Mouse (Mus musculus) liver (tissue): ENCODE measurements around the gene Ogfr.

Experiments used
- DNase-seq: peaks from one replicate; pipeline ENCODE4 v3.0.0-alpha.2; 2020; ENCODE audit warnings: mixed read lengths

The Ogfr gene

DNA sequence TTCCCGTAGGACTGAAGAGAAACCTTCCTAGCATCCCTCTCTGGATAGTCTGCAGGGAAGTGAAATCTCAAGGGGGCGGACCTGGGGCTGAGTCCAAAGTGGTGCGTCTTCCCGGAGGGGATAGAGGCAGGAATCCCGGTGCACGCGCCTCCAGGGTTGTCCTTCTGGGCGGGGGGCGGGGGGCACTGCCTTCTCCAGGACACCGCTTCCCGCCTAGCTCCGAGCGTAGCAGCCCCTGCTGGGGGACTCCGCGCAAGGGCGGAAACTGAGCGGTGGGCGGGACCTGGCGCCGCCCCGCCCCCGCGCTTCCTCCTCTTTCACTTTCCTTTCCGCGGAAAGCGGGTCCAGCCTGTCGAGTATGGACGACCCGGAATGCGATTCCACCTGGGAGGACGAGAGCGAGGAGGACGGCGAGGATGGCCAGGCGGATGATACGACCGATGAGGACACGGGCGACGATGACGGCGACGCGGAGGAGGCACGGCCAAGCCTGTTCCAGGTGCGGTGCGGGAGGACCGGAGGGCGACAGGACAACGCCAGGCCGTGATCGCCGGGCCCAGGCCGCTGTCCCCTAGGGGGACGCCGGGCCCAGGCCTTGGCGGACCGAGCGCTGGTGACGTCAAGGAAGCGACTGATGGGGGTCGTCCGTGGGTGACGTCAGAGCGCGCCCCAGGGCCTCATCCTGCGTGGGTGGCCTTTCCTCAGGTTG lies at the start of gene Ogfr:
Gene Ogfr (plus strand): TSS at position 123 of the 709 bp plus-strand sequence.
- peak; percentile 86 for DNase-seq

DNA sequence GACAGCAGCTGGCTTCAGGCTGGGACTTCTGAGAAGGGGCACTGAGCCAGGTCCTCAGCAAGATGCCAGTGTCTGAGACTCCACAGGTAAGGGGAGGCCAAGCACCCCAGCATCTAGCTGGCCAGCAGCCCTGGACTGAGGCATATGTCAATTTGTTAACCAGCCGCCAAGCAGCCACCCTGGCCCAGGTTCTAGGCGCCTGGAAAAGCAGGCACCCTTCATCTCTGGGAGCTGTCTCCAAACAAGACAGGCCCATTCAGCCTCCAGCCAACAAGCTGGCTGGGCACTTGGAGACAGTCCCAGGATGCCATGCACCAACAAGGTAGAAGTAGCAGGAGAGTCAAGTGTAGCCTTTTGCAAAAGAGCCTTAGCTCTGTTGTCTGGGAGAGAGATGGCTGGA lies 45.4 kb upstream of the Ogfr start:
- no peak for DNase-seq

DNA sequence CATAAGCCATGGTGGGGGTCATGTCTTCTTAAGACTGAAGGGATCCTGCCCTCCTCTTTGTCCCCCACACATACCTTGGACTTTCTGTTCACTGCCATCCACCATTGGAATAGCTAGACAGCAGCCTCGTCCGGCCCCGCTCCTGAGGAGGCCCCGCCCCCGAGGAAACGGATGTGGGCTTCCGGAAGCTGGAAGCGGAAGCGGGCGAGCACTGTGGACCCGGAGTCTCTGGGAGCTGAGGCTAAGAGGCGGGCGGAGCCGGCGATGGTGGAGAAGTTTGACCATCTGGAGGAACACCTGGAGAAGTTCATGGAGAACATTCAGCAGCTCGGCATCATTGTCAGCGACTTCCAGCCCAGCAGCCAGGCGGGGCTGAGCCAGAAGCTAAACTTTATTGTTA lies 44.0 kb upstream of the Ogfr start:
- DNase-seq: no peak

DNA sequence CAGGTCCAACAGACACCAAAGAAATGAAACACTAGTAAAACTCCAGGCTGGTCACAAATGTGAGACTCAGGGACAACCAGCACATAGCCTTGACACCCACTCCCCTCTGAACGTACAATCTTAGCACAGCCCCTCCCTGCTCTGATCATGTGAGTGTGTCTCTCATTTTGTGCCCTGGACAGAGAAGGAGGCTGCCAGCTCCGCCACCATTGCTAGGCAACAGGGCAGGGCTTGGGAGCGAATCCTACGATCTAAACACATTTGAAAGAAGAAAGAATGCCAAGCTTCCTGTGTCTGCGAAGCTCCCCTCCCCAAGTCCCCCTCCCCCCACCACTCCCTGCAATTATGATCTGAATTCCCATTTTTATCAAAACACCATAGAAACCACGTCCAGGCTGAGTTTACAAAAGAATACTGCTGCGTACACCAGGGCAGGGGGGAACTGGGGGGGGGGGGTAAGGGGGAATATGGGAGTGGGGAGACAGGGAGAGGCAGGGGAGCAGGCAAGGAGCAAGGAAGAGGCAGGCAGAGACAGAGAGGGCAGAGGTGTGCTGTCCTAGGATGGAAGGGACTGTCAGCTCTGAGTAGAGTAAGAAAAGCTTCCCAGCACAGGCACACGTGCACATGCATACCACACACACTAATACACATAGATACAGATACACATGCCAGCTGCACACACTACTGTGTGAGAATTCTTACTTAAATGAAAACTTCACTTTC lies 41.5 kb upstream of the Ogfr start:
- DNase-seq: no peak

GRCm38 (mm10) chr2:180552340-180552739 lies 36.7 kb upstream of the Ogfr start:
- DNase-seq: no peak

DNA sequence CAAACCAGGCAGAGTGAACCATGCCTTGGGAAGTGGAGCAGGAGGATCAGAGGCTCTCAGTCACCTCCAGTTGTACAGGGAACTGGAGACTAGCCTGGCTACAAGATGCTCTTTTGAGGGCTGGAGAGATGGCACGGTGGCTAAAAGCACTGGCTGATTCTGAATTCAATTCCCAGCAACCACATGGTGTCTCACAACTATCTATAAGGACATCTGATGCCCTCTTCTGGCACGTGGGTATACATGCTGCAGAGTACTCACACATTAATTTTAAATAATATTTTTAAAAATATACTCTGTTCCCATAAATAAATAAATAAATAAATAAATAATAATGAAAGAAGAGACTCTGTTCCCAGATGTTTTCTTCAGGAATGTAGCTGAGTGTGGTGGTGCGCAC lies 33.8 kb upstream of the Ogfr start:
- DNase-seq: no peak

DNA sequence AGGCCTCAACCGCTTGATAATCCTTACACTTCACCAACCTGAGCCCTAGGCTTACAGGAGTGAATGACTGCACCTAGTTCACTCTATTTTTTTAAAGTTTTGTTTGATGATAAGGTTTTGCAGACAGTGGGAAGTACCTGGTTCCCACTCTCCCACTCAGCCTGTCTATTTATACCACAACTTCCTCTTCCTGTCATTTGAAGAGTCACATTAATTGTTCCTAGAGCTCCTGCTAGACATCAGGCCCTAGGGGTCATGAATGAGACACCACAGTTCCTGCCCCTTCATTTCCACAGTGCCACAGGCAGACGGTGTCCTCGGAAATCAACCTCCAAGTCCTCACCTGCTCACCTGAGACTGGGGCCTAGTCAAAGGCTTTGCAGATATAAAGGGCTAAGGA lies 32.6 kb upstream of the Ogfr start:
- DNase-seq: no peak

DNA sequence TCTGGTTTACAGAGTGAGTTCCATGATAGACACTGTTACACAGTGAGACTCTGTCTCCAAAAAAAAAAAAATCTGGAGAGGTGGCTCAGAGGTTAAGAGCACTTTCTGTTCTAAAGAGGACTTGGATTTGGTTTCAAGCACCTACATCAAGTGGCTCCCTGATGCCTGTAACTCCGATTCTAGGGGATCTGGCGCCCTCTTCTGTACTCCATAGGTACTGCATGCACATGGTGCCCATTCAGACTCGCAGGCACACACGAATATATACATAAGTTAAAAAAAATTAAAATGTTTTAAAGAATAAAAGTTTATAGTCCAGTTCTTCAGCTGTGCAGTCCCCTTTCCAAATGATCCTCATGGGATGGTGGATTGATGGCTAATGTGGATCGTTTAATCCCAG lies 28.8 kb upstream of the Ogfr start:
- DNase-seq: peak; percentile 31

- no peak for DNase-seq
Measured at GRCm38 (mm10) chr2:180562146-180562545, 26.9 kb upstream of the Ogfr start.

DNA sequence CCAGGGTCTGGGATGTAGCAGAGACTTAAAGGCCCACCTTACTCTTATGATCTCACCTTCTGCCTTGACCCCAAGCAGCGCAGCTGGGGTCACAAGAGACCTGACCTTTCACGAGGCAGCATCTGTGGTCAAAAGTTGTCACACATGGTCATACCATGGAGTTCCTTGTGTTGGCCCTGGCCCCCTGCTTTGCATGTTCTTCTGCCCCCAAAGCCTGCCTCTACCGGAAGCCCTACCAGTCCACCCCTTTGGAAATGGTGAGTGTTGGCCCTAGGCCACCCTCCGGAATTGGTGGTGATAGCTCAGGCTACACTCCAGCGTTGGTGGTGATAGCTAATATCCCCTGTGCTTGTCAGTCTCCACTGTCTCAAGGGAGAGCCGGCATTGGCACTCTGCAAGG lies 25.7 kb upstream of the Ogfr start:
- no peak for DNase-seq

GRCm38 (mm10) chr2:180563841-180564240 lies 25.2 kb upstream of the Ogfr start:
- no peak for DNase-seq

DNA sequence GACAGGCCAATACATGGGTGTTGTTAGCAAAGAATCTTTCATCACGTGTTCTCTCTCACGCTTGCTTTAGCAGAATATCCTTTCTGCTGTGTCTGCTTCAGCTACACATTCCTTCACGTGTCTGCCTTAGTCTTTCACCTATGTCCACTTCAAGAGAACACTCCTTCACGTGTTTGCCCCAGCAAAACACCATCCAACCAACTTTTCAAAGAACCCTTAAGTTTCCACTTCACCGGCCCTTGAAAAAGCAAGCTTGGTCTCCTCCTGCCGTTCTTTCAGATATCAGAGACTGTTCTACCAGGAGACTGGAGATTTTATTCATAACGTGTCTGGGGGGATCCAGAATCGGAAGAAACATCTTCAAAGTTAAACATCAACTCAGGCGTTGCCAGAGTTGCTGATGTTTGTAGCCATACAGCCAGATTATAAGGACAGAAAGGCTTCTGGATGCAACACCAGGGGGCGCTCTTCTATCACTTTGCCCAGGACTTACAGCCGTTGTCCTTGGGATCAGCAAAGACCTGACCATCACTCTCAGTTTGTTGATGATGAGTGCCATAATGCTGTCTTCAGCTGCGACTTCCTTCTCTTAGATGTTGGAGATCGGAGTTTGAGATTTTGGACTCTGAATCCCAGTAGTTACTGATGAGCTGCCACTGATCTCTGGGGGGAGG lies 22.7 kb upstream of the Ogfr start:
- DNase-seq: peak; percentile 73

DNA sequence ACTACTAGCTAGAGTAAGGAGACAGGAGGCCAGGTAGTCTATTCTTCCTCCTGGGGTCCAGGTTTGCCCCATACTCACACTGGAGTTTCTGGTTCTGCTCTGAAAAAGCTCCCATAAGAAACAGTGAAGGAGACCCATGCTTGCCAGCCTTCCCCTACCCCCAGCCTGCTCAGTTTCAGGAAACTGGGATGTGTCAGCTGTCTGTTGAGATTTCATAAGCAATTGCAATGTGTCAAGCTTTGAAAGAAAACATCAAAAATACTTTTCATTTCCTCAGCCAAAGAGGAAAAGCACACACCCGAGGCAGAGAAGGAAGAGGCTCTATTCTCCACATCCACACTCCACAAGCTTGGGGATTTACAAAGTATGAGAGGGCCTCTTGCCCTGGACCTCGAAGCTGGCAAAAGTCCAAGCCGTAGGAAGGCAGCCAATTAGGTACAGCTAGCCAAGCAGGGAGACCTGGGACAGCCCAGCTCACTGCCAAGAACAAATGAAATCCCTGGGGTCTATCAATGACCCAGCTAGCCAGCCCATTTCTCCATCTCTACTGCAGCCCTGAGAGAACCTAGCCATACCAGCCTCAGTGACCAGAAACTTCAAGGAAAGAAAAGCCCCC lies 19.9 kb upstream of the Ogfr start:
- DNase-seq: peak; percentile 45

GRCm38 (mm10) chr2:180576482-180576881 lies 12.6 kb upstream of the Ogfr start:
- DNase-seq: no peak

- DNase-seq: peak; percentile 73
Measured at GRCm38 (mm10) chr2:180578686-180579085, 10.4 kb upstream of the Ogfr start.

GRCm38 (mm10) chr2:180581002-180581401 lies 8.0 kb upstream of the Ogfr start, which contains the start of gene Mrgbp:
Gene Mrgbp (plus strand): TSS chr2:180581304.
- DNase-seq: no peak

GRCm38 (mm10) chr2:180582481-180583153 lies 6.4 kb upstream of the Ogfr start:
- peak; percentile 96 for DNase-seq

- peak; percentile 20 for DNase-seq
Measured at GRCm38 (mm10) chr2:180583154-180583507, 5.9 kb upstream of the Ogfr start.

- no peak for DNase-seq
Measured at GRCm38 (mm10) chr2:180588736-180589122, 316 bp upstream of the Ogfr start.

DNA sequence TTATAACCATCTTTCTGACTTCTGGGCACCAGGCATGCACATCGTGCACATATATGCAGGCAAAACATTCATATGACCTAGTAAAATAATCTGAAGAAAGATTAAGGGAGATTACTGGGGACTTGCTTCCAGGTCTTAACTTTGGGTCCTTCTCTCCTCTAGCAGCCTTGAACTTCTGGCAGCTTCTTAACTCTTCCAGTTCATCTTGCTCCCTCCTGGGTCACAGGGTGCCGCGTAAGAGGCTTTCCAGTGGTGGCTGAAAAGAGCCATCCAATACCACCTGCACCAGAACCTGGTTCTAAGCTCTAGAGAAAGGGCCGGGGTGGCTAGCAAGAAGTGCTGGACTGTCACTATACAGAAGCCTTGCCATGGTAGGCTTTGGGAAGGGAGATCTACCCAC lies 8.4 kb downstream of the Ogfr start, which contains the start of gene Col9a3:
Gene Col9a3 (plus strand): TSS at position 301 of the 400 bp plus-strand sequence.
- DNase-seq: no peak

GRCm38 (mm10) chr2:180598157-180598705 lies 9.2 kb downstream of the Ogfr start:
- no peak for DNase-seq

- DNase-seq: no peak
Measured at GRCm38 (mm10) chr2:180600569-180601021, 11.6 kb downstream of the Ogfr start.
